Mouse (Mus musculus): Measurements from ENCODE around the gene Cers1. TPM values are rescaled to one million over a fixed set of nuclear protein-coding genes. Genes with fewer than 3 reads are reported as not detected.

The Cers1 gene
- polyA plus RNA-seq, 1 experiment from 2014 or later: 0.40 TPM

DNA sequence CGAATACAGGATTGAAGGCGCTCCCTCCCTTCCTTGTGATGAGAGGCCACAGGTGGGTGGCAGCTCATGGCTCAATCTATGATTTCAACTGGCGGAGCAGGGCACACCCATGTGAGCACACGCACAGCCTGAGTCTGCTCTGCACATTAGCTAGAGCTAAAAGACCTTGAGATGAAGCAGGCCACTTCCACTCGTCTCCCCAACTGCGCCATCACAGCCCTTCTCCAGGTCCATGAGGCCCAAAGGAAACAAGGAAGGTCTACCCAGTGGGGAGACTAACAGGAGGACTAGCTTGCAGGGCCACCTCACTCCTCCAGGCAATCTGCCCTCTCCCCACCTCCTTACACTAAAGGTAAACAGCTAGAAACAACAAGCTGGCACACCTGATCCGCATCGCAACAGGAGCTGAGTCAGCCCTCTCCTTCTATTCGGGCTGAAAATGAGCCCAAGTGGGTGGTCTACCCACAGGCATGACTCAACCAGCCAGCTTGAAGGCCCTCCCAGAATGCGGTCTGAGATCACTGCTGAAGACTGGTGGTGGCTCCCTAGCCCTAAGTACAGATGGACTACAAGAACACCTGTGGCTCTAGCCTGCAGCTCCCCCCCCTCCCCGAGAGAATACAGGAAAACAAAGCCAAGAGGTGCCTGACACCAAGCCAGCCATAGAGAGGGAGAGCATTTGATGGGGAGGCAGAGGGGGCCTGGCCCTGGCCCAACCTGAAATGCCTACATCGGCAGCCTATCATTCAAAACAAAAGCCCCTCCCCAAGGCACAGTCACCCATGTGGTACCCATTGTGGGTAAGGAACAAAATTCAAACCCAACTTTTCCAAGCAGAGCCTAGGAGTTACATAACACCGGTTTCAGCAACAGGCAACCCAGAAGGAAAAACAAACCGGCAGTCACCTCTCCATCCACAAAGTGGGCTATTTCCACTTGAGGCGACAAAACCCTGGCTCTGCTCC, 35.7 kb downstream of the Cers1 start:
- peak; percentile 31 for DNase-seq (ENCODE audit: low spot score)

GRCm38 (mm10) chr8:70352000-70352384, 36.4 kb downstream of the Cers1 start:
- no peak for DNase-seq (ENCODE audit: low spot score)

DNA sequence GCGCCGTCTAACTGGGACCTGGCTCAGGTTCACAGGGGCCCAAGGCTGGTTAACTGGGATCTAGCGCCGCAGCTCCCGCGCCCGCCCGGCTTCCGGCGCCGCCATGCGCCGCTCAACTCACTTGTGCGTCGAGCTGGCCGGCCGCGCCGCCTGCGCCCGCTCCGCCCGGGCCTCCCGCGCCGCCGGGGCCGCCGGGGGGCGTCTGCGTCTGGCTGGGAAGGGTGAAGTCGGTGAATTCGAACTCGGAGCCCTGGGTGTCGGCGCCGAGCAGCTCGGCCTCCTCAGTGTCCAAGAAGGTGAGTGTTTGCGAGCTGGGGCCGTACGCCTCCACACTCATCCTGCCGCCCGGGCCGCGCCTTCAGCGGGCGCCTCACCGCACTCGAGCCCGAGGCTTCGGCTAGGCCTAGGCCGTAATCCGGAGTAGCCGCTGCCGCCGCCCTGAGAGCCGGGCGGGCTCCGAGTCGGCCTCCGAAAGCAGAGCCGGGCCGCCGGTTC, 37.1 kb downstream of the Cers1 start:
- DNase-seq (ENCODE audit: low spot score): peak; percentile 63

DNA sequence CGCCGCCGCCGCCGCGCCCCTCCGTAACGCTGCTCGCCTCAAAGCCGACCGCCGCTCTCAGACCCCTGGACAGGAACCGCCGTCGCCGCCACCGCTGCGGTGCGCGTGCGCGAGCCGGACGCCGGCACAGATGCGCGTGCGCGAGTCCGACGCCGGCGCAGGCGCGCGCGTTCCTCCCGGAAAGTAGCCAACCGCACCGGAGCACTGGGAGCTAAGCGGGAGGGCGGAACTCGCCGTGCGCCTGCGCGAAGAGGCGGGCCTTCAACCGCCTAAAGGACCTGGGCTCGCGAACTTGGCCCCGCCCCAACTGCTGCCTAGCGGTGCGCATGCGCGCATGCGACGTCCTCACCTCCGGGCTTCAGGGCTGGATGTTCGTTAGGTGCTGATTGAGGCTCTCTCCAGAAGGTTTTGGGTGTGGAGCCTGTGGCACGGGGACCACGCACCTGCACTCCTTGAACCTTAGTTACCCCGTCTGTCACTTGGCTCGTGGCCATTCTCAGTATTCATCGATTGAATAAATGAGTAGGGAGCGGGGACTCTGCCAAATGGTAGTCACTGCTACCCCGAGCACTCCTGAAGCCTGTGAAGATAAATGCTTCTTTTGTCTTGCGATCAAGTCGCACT, 37.7 kb downstream of the Cers1 start, which contains the start of gene Upf1:
Upf1 (minus strand) TSS at position 85 of the 624 bp plus-strand sequence.
- DNase-seq (ENCODE audit: low spot score): peak; percentile 100

DNA sequence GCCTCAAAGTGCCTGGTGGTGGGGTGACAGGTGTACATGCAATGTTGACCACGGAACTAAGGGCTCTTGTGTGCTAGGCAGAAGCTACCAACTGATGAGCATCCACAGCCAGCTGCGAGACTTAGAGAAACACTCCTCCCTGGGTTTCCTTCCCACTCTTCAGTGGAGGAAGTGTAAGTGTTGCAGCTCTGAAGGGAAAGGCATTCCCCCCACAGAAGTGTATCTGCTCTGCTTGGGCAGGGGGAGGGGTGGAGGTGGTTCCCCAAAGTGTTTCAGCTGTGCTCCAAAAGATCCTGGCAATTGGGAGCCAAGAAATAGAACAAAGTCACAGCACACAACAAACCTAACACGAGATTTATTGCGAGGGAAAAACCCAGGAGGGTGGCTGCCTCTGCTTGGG, 38.4 kb downstream of the Cers1 start:
- DNase-seq (ENCODE audit: low spot score): no peak

DNA sequence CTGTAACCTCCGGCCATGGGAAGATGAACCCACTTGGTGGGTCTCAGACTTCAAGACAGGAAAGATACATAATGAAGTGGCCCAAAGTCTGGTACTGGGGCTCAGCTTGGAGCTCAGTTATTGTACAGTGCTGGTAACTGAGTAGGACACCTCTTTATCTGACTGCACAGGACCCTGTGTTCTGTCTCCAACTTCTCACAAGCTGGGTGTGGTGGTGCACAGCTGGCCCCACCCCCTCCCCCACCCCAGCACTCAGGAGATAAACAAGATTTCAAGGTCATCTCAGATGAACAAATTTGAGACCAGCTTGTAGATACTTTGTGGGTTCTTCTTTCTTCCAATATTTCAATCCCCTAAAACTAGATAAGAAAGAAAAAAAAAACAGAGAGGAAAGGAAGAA, 40.5 kb downstream of the Cers1 start:
- DNase-seq (ENCODE audit: low spot score): no peak

- DNase-seq (ENCODE audit: low spot score): no peak
Observed at GRCm38 (mm10) chr8:70359411-70359810, 43.8 kb downstream of the Cers1 start.

DNA sequence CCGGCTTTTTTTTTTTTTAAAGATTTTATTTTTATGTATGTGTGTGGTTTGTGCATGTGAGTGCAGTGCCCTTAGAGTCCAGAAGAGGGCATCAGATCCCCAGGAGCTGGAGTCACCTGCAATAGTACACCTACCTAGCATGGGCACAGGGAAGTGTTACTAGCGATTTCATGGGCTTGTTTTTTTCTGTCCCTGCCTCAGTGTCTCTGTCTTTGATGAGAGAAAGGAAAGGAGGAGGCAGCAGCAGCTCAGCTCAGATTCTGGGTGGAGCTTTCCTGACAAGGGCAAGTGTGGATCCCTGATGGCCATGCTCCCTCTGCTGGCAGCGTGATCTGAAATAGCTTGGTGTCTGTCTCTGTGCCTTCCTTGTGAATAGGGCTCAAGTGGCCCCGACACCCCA, 45.2 kb downstream of the Cers1 start:
- DNase-seq (ENCODE audit: low spot score): peak; percentile 34

DNA sequence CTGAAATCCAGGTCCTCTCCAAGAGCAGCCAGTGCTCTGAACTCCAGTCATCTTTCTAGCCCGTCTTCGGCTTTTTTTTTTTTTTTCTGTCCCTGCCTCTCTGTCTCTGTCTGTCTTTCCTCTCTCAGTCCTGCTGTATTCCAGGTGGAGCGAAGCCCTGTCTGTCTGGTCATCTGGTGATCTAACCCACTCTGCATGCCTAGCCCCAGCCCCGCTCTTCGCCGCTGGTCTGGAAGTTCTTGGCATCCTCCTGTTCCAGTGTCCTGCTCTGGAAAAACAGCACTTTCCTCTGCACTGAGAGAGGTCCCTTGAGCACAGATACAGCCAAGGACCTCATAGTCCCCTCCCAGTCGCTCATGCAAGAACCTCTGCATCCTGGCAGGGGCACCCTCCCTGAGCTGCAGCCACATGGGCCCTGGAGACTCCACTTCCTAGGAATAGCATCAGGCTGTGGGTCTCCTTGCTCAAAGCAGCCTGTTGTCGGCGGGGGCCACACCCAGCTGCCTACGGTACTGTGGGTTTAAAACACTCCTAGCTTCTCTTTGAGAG, 46.0 kb downstream of the Cers1 start:
- DNase-seq (ENCODE audit: low spot score): no peak

DNA sequence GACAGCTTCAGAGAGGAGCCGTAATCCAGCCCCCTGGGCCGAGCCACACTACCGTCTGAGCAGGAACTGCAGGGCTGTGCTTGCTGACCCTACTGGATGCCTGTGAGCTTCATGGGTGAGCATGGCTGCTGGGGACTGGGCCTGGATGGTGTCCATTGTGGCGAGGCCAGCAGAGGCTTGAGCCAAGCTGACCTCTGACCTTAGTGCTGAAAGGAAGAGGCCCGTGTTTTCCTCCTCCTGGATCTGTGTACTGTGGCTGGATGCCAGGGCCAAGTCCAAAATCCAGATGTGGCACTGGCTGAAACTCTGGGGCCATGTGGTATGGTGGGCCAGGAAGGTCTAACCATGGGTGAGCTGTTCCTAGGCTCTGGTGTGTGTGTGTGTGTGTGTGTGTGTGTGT, 48.5 kb downstream of the Cers1 start:
- no peak for DNase-seq (ENCODE audit: low spot score)

DNA sequence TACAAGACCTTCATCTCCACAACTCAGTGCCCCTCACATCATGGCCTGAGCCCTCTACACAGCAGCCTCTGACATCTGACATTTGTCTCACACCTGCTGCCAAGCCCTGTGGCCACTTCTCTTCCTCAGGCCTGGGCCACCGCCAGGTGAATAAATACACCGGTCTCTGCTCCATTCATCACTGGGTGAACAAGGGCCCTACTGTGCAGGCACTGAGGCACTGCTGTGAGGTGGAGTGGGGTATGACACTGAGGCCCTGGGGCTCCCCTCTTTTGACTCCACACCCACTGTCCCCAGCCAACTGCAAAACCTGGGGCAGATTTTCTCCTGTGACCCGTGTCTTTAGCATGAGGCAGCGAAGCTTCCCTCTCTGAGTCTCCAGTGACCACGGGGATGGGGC, 51.0 kb downstream of the Cers1 start:
- no peak for DNase-seq (ENCODE audit: low spot score)

GRCm38 (mm10) chr8:70370476-70370875, 54.9 kb downstream of the Cers1 start:
- no peak for DNase-seq (ENCODE audit: low spot score)

- DNase-seq (ENCODE audit: low spot score): no peak
Observed at GRCm38 (mm10) chr8:70371951-70372350, 56.4 kb downstream of the Cers1 start.

DNA sequence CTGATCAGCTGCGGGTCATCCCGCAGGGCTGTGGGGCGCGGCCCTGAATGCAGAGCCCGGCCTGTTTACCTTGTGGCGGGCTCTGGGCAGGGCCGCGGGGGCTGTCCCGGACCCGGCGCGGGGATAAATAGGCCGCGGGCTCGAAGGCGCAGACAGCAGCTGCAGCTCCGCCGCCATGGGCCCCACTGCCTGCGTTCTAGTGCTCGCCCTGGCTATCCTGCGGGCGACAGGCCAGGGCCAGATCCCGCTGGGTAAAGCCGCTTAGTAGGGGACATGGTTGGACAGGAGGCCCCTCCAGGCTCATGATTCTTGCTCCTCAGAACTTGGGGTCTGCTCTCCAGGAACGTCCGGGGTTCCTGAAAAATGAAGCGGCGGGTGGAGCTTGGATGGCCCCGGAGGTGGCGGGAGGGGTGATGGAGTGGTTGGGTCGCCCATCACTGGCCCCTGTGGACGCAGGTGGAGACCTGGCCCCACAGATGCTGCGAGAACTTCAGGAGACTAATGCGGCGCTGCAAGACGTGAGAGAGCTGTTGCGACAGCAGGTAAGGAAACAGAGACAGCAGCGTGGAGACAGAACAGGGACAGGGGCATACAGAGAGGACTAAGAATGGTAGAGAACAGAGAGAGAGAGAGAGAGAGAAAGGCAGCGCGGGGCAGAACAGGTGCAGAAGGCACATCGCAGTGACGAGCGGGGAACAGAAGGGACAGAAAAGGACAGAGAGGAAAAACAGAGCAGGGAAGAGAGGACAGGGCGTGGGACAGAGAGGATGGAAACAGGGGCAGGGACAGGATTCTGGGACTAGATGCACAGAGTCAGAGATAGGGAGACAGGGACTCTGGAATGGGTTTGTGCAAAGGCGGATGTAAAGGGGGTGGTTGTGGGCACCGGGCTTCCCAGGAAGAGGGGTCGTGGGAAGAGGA, 58.1 kb downstream of the Cers1 start, which contains the start of gene Comp:
Comp (plus strand) TSS at position 162 of the 921 bp plus-strand sequence.
- no peak for DNase-seq (ENCODE audit: low spot score)

- DNase-seq (ENCODE audit: low spot score): peak; percentile 39
Observed at GRCm38 (mm10) chr8:70374318-70374927, 58.8 kb downstream of the Cers1 start.

DNA sequence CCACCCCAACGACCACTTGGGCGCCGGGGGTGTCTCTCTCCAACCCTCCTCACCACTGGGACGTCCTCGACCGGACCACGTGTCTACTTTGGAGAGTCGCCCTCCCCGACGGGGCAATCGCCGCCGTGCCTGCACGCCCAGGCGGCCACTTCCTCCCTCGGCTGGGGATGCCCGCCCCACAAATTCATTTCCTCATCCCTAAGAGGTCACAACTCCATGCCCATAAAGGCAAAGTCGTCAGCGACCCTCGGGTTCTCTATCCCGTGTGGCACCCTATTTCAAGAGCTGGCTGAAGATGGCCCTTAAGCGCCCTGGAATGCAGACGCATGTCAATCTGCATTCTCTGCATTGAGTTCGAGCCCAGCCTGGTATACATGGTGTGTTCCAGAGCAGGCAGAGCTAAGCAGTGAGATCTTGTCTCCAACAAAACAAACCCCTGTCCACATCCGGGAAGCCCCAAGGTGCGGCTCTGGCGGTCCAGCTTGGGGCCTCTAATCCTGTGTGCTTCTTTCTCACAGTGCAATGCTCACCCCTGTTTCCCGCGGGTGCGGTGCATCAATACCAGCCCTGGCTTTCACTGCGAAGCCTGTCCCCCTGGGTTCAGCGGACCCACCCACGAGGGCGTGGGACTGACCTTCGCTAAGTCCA, 59.8 kb downstream of the Cers1 start:
- no peak for DNase-seq (ENCODE audit: low spot score)

GRCm38 (mm10) chr8:70376275-70376741, 60.7 kb downstream of the Cers1 start:
- no peak for DNase-seq (ENCODE audit: low spot score)

DNA sequence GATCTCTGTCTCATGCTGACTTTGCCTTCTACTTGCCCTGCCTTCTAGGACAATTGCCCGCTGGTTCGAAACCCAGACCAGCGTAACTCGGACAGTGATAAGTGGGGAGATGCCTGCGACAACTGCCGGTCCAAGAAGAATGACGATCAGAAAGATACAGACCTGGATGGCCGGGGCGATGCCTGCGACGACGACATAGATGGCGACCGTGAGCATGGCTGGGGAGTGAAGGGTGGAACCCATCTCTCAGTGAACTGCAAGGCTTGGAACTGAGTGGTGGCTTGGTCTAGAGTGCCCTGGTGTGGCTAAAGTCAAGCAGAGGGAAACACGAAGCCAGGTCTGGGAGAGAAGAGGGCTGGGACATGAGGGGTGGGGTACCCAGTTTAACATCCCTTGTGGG, 61.5 kb downstream of the Cers1 start:
- DNase-seq (ENCODE audit: low spot score): no peak

DNA sequence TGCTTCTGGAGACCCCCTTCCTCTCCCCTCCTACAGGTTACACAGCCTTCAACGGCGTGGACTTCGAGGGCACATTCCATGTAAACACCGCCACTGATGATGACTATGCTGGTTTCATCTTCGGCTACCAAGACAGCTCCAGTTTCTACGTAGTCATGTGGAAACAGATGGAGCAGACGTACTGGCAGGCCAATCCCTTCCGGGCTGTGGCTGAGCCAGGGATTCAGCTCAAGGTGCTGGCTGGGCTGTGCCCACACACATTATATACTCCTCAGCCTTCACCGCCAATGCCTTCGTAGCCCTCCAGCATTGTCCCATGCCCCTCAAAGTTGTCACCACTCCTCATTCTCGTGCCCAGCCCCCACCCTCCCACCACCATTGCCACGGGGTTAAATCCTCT, 64.5 kb downstream of the Cers1 start:
- DNase-seq (ENCODE audit: low spot score): no peak
